Mouse (Mus musculus): ENCODE measurements around the gene Ppp1r36. TPM values are rescaled to one million over a fixed set of nuclear protein-coding genes. Genes with fewer than 3 reads are reported as not detected.

Gene Ppp1r36
- polyA plus RNA-seq, 1 experiment from 2014 or later = 0.15 TPM

DNA sequence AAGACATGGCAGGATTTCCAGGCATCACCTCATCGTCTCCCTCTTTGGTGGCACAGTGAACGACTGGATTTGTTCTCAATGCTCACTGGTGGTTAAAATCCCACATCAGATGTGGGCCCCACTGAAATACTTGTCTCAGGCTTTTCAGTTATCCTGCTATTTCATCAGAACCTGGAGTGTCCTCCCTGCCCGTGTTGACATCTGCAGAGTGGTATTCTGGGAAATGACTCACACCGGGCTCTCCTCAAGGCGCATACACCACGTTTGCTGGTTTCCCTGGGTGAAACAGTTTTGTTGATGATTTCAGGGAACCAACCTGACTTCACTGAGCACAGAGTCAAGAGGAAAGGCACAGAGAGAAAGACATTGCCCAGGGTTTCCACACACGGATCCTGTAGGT, 49.9 kb downstream of the Ppp1r36 start:
- Histone ChIP-seq H3K27me3 (ENCODE audit: insufficient read depth, low read length) (no peaks in the 10 kb centered on the region), H3K27ac (ENCODE audit: low read depth) (no peak overlapping the region), H3K4me1 (ENCODE audit: insufficient read depth) (no peaks in the 10 kb centered on the region), H3K9me3 (ENCODE audit: low read length) (no peaks in the 10 kb centered on the region), H3K4me2 (ENCODE audit: low read depth, low read length) (no peak overlapping the region), H3K9ac (replicated peaks) (no peak overlapping the region), H3K36me3 (replicated peaks; ENCODE audit: insufficient read depth, low read length) (no peaks in the 10 kb centered on the region), H3K4me3 (ENCODE audit: low read depth, low read length) (no peak overlapping the region)
- TF ChIP-seq EP300 (IDR thresholded peaks at IDR 0.05; ENCODE audit: low read depth) = no peak
- TF ChIP-seq CTCF (IDR thresholded peaks at IDR 0.05; ENCODE audit: low read depth) = no peak
- ATAC-seq (no peak), DNase-seq (no peak)
- 44% methylated on average over 7 of the region's 7 CpGs for WGBS (ENCODE audit: insufficient replicate concordance)

- no peaks in the 10 kb centered on the region for H3K9me3 ChIP-seq (ENCODE audit: low read length)
- no peak overlapping the region for H3K9ac ChIP-seq (replicated peaks)
- WGBS (ENCODE audit: insufficient replicate concordance) = 4% methylated on average over 4 of the region's 4 CpGs
- H3K27me3 ChIP-seq (ENCODE audit: insufficient read depth, low read length) = no peaks in the 10 kb centered on the region
- no peaks in the 10 kb centered on the region for H3K4me1 ChIP-seq (ENCODE audit: insufficient read depth)
- H3K4me2 ChIP-seq (ENCODE audit: low read depth, low read length) = no peak overlapping the region
- TF ChIP-seq CTCF (IDR thresholded peaks at IDR 0.05; ENCODE audit: low read depth) (peak; percentile 82), EP300 (IDR thresholded peaks at IDR 0.05; ENCODE audit: low read depth) (no peak)
- ATAC-seq (peak; percentile 38), DNase-seq (peak; percentile 75)
- no peak overlapping the region for H3K27ac ChIP-seq (ENCODE audit: low read depth)
- H3K4me3 ChIP-seq (ENCODE audit: low read depth, low read length) = no peak overlapping the region
- no peaks in the 10 kb centered on the region for H3K36me3 ChIP-seq (replicated peaks; ENCODE audit: insufficient read depth, low read length)
Observed at GRCm38 (mm10) chr12:76472046-76472445, 54.7 kb downstream of the Ppp1r36 start.

GRCm38 (mm10) chr12:76473562-76474245, 56.4 kb downstream of the Ppp1r36 start:
- DNase-seq (no peak), ATAC-seq (no peak)
- WGBS (ENCODE audit: insufficient replicate concordance) = 56% methylated on average over 10 of the region's 10 CpGs
- Histone ChIP-seq H3K9me3 (ENCODE audit: low read length) (no peaks in the 10 kb centered on the region), H3K27me3 (ENCODE audit: insufficient read depth, low read length) (no peaks in the 10 kb centered on the region), H3K27ac (ENCODE audit: low read depth) (no peak overlapping the region), H3K4me1 (ENCODE audit: insufficient read depth) (no peaks in the 10 kb centered on the region), H3K9ac (replicated peaks) (no peak overlapping the region), H3K4me3 (ENCODE audit: low read depth, low read length) (no peak overlapping the region), H3K4me2 (ENCODE audit: low read depth, low read length) (no peak overlapping the region), H3K36me3 (replicated peaks; ENCODE audit: insufficient read depth, low read length) (no peaks in the 10 kb centered on the region)
- TF ChIP-seq CTCF (IDR thresholded peaks at IDR 0.05; ENCODE audit: low read depth) (no peak), EP300 (IDR thresholded peaks at IDR 0.05; ENCODE audit: low read depth) (no peak)

- Histone ChIP-seq H3K9me3 (ENCODE audit: low read length) (no peaks in the 10 kb centered on the region), H3K27ac (ENCODE audit: low read depth) (no peak overlapping the region), H3K4me3 (ENCODE audit: low read depth, low read length) (no peak overlapping the region), H3K36me3 (replicated peaks; ENCODE audit: insufficient read depth, low read length) (no peaks in the 10 kb centered on the region), H3K9ac (replicated peaks) (no peak overlapping the region), H3K4me2 (ENCODE audit: low read depth, low read length) (no peak overlapping the region), H3K4me1 (ENCODE audit: insufficient read depth) (no peaks in the 10 kb centered on the region), H3K27me3 (ENCODE audit: insufficient read depth, low read length) (no peaks in the 10 kb centered on the region)
- WGBS (ENCODE audit: insufficient replicate concordance) = 75% methylated on average over 8 of the region's 8 CpGs
- ATAC-seq (no peak; the same call in 1 of the 2 replicates), DNase-seq (no peak)
- TF ChIP-seq CTCF (IDR thresholded peaks at IDR 0.05; ENCODE audit: low read depth) (no peak), EP300 (IDR thresholded peaks at IDR 0.05; ENCODE audit: low read depth) (no peak)
Observed at GRCm38 (mm10) chr12:76474246-76474583, 56.9 kb downstream of the Ppp1r36 start.

DNA sequence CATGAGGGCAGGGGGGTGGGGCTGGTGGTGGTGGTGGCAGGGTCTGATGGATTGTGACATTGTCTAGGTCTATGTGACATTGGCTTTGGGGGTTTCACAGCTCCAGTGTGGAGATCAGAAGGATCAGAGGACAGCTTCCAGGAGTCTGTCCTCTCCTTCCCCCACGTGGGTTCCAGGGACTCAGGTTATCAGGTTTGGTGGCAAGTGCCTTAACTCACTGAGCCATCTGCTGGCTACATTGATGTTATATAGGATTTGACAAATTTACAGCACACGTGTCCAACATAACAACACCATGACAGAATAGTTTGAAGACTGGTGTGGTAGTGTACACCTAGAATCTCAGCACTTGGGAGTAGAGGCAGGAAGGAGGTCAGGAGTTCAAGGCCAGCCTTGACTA, 57.5 kb downstream of the Ppp1r36 start:
- Histone ChIP-seq H3K4me2 (ENCODE audit: low read depth, low read length) (no peak overlapping the region), H3K27ac (ENCODE audit: low read depth) (no peak overlapping the region), H3K4me1 (ENCODE audit: insufficient read depth) (no peaks in the 10 kb centered on the region), H3K36me3 (replicated peaks; ENCODE audit: insufficient read depth, low read length) (no peaks in the 10 kb centered on the region), H3K9me3 (ENCODE audit: low read length) (no peaks in the 10 kb centered on the region), H3K9ac (replicated peaks) (no peak overlapping the region), H3K4me3 (ENCODE audit: low read depth, low read length) (no peak overlapping the region), H3K27me3 (ENCODE audit: insufficient read depth, low read length) (no peaks in the 10 kb centered on the region)
- TF ChIP-seq EP300 (IDR thresholded peaks at IDR 0.05; ENCODE audit: low read depth) (no peak), CTCF (IDR thresholded peaks at IDR 0.05; ENCODE audit: low read depth) (no peak)
- 21% methylated on average over 2 of the region's 2 CpGs for WGBS (ENCODE audit: insufficient replicate concordance)
- no peak for DNase-seq
- ATAC-seq = no peak

GRCm38 (mm10) chr12:76476146-76476545, 58.8 kb downstream of the Ppp1r36 start:
- ATAC-seq (no peak), DNase-seq (no peak)
- WGBS (ENCODE audit: insufficient replicate concordance) = 84% methylated on average over 1 of the region's 1 CpGs
- H3K9ac ChIP-seq (replicated peaks) = no peak overlapping the region
- no peak overlapping the region for H3K4me2 ChIP-seq (ENCODE audit: low read depth, low read length)
- no peaks in the 10 kb centered on the region for H3K27me3 ChIP-seq (ENCODE audit: insufficient read depth, low read length)
- H3K4me1 ChIP-seq (ENCODE audit: insufficient read depth) = no peaks in the 10 kb centered on the region
- H3K27ac ChIP-seq (ENCODE audit: low read depth) = no peak overlapping the region
- H3K36me3 ChIP-seq (replicated peaks; ENCODE audit: insufficient read depth, low read length) = no peaks in the 10 kb centered on the region
- no peaks in the 10 kb centered on the region for H3K9me3 ChIP-seq (ENCODE audit: low read length)
- TF ChIP-seq CTCF (IDR thresholded peaks at IDR 0.05; ENCODE audit: low read depth) (no peak), EP300 (IDR thresholded peaks at IDR 0.05; ENCODE audit: low read depth) (no peak)
- H3K4me3 ChIP-seq (ENCODE audit: low read depth, low read length) = no peak overlapping the region
